Mouse (Mus musculus) spleen, postnatal 0 days (tissue): ENCODE data around the gene Pex14. TPM values are rescaled to one million over a fixed set of nuclear protein-coding genes. Genes with fewer than 3 reads are reported as not detected.

Source experiments
- polyA plus RNA-seq: library from polyadenylated mRNA; unstranded; fragments of >200 nt; fragmentation: Nextera tagmentation; extraction: Ambion mirVana; gene quantifications from 2 replicates; pipeline ENCODE4 v1.2.1, GENCODE M21; 2015

Gene Pex14
- polyA plus RNA-seq: 16.2 and 18.9 TPM in 2 replicates

GRCm38 (mm10) chr4:149099369-149100017, at the start of gene Pex14:
Gene Pex14, minus strand, starts transcription at chr4:149099876.

GRCm38 (mm10) chr4:149136982-149137770, 37.5 kb upstream of the Pex14 start, which contains the start of gene Cenps:
Gene Cenps, minus strand, starts transcription at chr4:149137629.

GRCm38 (mm10) chr4:149126663-149127062, 27.0 kb upstream of the Pex14 start, which contains the start of gene Cort:
Gene Cort, minus strand, starts transcription at chr4:149126763.

GRCm38 (mm10) chr4:149103875-149104561, 4.3 kb upstream of the Pex14 start, which contains the start of gene Dffa:
Gene Dffa, plus strand, starts transcription at chr4:149104146.

Other genes with a start within 250 kb of the Pex14 start
- gene Dffa, start 4.3 kb upstream of the Pex14 start, polyA plus RNA-seq: 13.5 and 16.8 TPM in 2 replicates
- gene Cort, start 26.9 kb upstream of the Pex14 start, polyA plus RNA-seq: 0.19 TPM in 1 of 2 replicates, not detected in the other
- 27.1 and 28.8 TPM in 2 replicates for gene Cenps, start 37.8 kb upstream of the Pex14 start, polyA plus RNA-seq
- gene Pgd, start 66.9 kb upstream of the Pex14 start, polyA plus RNA-seq: 78.4 and 97.0 TPM in 2 replicates
- gene Kif1b, start 207.8 kb upstream of the Pex14 start, polyA plus RNA-seq: 6.3 and 10.6 TPM in 2 replicates